In genomic region chr12:68584786-68585523, GRCm38 (mm10) we compare ENCODE assay signal across 12 mouse cellular contexts.
A peak's percentile ranks its signal among the peaks of the same experiment; 100 is the strongest.
DNase-seq lines count a peak whose midpoint lies in the region; ATAC-seq lines count a peak whose summit lies in the region.
"Had no signal": no experiment of that assay in that cellular context is flagged by ENCODE, and none has a peak within 500 bp of the region (broad histone marks: within the 10 kb centered on the region; RNA-seq: fewer than 3 reads in every experiment).

No protein-coding gene starts in this region.

- H3K36me3 ChIP-seq in heart, embryonic 10.5 days = no peaks in the 10 kb centered on the region
- H3K36me3 ChIP-seq in midbrain, embryonic 15.5 days (replicated peaks) = no peaks in the 10 kb centered on the region
- no peaks in the 10 kb centered on the region for H3K36me3 ChIP-seq in midbrain, embryonic 11.5 days (ENCODE audit: control insufficient read depth, insufficient read depth, low read length)
- H3K36me3 ChIP-seq in heart, embryonic 14.5 days (ENCODE audit: control insufficient read depth, insufficient read depth, low read length) = no peaks in the 10 kb centered on the region
- no peaks in the 10 kb centered on the region for H3K36me3 ChIP-seq in neural tube, embryonic 14.5 days (ENCODE audit: control insufficient read depth, insufficient read depth, low read length)
- H3K36me3 ChIP-seq: embryonic facial prominence, embryonic 13.5 days; liver, embryonic 13.5 days had no signal

- 39% methylated on average over 6 of the region's 6 CpGs for WGBS in heart, embryonic 10.5 days
- 56% methylated on average over 6 of the region's 6 CpGs for WGBS in midbrain, embryonic 15.5 days
- WGBS in midbrain, embryonic 11.5 days = 68% methylated on average over 6 of the region's 6 CpGs
- 15% methylated on average over 6 of the region's 6 CpGs for WGBS in heart, embryonic 14.5 days
- 49% methylated on average over 6 of the region's 6 CpGs for WGBS in neural tube, embryonic 14.5 days

- ATAC-seq in midbrain, embryonic 15.5 days (replicated peaks) = peak; percentile 54; the same call in 1 of the 2 replicates
- ATAC-seq in midbrain, embryonic 11.5 days (ENCODE audit: low FRiP score) = no peak
- ATAC-seq in heart, embryonic 14.5 days (ENCODE audit: insufficient number of reproducible peaks, insufficient read depth, low FRiP score, low read depth) = peak; percentile 77; the same call in 1 of the 2 replicates
- peak; percentile 41; the same call in 1 of the 2 replicates for ATAC-seq in neural tube, embryonic 14.5 days (ENCODE audit: low read depth)
- no peak for ATAC-seq in activated CD4-positive, CD25-positive, alpha-beta regulatory T cell, adult 4 months

- H3K27ac ChIP-seq in heart, embryonic 10.5 days = no peak overlapping the region
- no peak overlapping the region for H3K27ac ChIP-seq in midbrain, embryonic 15.5 days
- no peak overlapping the region for H3K27ac ChIP-seq in midbrain, embryonic 11.5 days (ENCODE audit: low read depth, low read length)
- H3K27ac ChIP-seq in heart, embryonic 14.5 days (replicated peaks in 1 of 2; ENCODE audit: control insufficient read depth in 1 of 2, insufficient read depth in 1 of 2, low read depth in 2 of 2, low read length in 2 of 2) = no peak overlapping the region; a peak in 1 of 4 replicates
- no peak overlapping the region; the same call in 1 of the 2 replicates for H3K27ac ChIP-seq in neural tube, embryonic 14.5 days (ENCODE audit: low read depth, low read length)
- H3K27ac ChIP-seq: embryonic facial prominence, embryonic 13.5 days; liver, embryonic 13.5 days had no signal

- H3K4me1 ChIP-seq in heart, embryonic 10.5 days = no peaks in the 10 kb centered on the region; the same call in 1 of the 2 replicates
- H3K4me1 ChIP-seq in midbrain, embryonic 15.5 days = no peaks in the 10 kb centered on the region
- H3K4me1 ChIP-seq in midbrain, embryonic 11.5 days (ENCODE audit: control insufficient read depth, insufficient read depth, low read length) = 0 out of 2 replicates have a peak, but pooled peaks cover 2% of the 10 kb centered on the region
- H3K4me1 ChIP-seq in heart, embryonic 14.5 days (ENCODE audit: control insufficient read depth in 2 of 2, insufficient read depth in 2 of 2, low read length in 2 of 2) = peaks cover 0 to 11% of the 10 kb centered on the region in 2 experiments; a peak in 3 of 4 replicates
- peaks cover 8% of the 10 kb centered on the region; the same call in 1 of the 2 replicates for H3K4me1 ChIP-seq in neural tube, embryonic 14.5 days (ENCODE audit: control insufficient read depth, insufficient read depth, low read length)
- H3K4me1 ChIP-seq: embryonic facial prominence, embryonic 13.5 days; liver, embryonic 13.5 days had no signal

- H3K4me3 ChIP-seq in heart, embryonic 10.5 days = no peak overlapping the region
- H3K4me3 ChIP-seq in midbrain, embryonic 15.5 days = no peak overlapping the region
- no peak overlapping the region for H3K4me3 ChIP-seq in midbrain, embryonic 11.5 days (ENCODE audit: low read depth, low read length)
- H3K4me3 ChIP-seq in heart, embryonic 14.5 days (ENCODE audit: control insufficient read depth in 1 of 2, insufficient read depth in 1 of 2, low read depth in 1 of 2, low read length in 2 of 2) = no peak overlapping the region
- H3K4me3 ChIP-seq in neural tube, embryonic 14.5 days (ENCODE audit: low read depth, low read length) = no peak overlapping the region
- H3K4me3 ChIP-seq: embryonic facial prominence, embryonic 13.5 days; liver, embryonic 13.5 days had no signal

- DNase-seq in heart, adult 11 months = peak; percentile 86
- no peak for DNase-seq in heart, embryonic 10.5 days (ENCODE audit: low spot score)
- DNase-seq in midbrain, embryonic 11.5 days (ENCODE audit: low spot score, missing footprints) = no peak
- no peak for DNase-seq in cerebellum, postnatal 10 days
- DNase-seq: cerebellum, adult 9-10 months; kidney, adult 2 months; liver, embryonic 13.5 days had no signal

- no peak overlapping the region for H3K9ac ChIP-seq in midbrain, embryonic 15.5 days
- H3K9ac ChIP-seq in midbrain, embryonic 11.5 days (ENCODE audit: low read length) = no peak overlapping the region
- no peak overlapping the region for H3K9ac ChIP-seq in heart, embryonic 14.5 days (ENCODE audit: low read length)
- no peak overlapping the region for H3K9ac ChIP-seq in neural tube, embryonic 14.5 days (replicated peaks; ENCODE audit: low read depth, low read length)
- H3K9ac ChIP-seq: embryonic facial prominence, embryonic 13.5 days; liver, embryonic 13.5 days had no signal

- no peaks in the 10 kb centered on the region for H3K9me3 ChIP-seq in heart, embryonic 10.5 days
- H3K9me3 ChIP-seq in midbrain, embryonic 15.5 days = no peaks in the 10 kb centered on the region
- H3K9me3 ChIP-seq in midbrain, embryonic 11.5 days (ENCODE audit: control insufficient read depth, low read length) = no peaks in the 10 kb centered on the region
- no peaks in the 10 kb centered on the region for H3K9me3 ChIP-seq in heart, embryonic 14.5 days (ENCODE audit: control insufficient read depth, low read length)
- H3K9me3 ChIP-seq in neural tube, embryonic 14.5 days (ENCODE audit: control insufficient read depth, low read length) = no peaks in the 10 kb centered on the region
- H3K9me3 ChIP-seq: embryonic facial prominence, embryonic 13.5 days; liver, embryonic 13.5 days had no signal

- H3K4me2 ChIP-seq in midbrain, embryonic 15.5 days = no peak overlapping the region
- H3K4me2 ChIP-seq in midbrain, embryonic 11.5 days = no peak overlapping the region
- no peak overlapping the region for H3K4me2 ChIP-seq in heart, embryonic 14.5 days (ENCODE audit: low read length)
- H3K4me2 ChIP-seq in neural tube, embryonic 14.5 days (ENCODE audit: low read depth, low read length) = no peak overlapping the region
- H3K4me2 ChIP-seq: embryonic facial prominence, embryonic 13.5 days; liver, embryonic 13.5 days had no signal

- no peaks in the 10 kb centered on the region for H3K27me3 ChIP-seq in heart, embryonic 10.5 days (ENCODE audit: insufficient read depth, poor library complexity, severe bottlenecking)
- no peaks in the 10 kb centered on the region for H3K27me3 ChIP-seq in midbrain, embryonic 15.5 days (replicated peaks)
- H3K27me3 ChIP-seq in midbrain, embryonic 11.5 days (ENCODE audit: control insufficient read depth, insufficient read depth, low read length) = no peaks in the 10 kb centered on the region
- H3K27me3 ChIP-seq in heart, embryonic 14.5 days (ENCODE audit: control insufficient read depth, insufficient read depth, low read length) = no peaks in the 10 kb centered on the region
- H3K27me3 ChIP-seq in neural tube, embryonic 14.5 days (ENCODE audit: control insufficient read depth, insufficient read depth, low read length) = no peaks in the 10 kb centered on the region
- H3K27me3 ChIP-seq: embryonic facial prominence, embryonic 13.5 days; liver, embryonic 13.5 days had no signal

Comparison
In these comparisons a context has a peak if more than half of its experiments do, and no peak if none do; other contexts are left out.
1. ATAC-seq: peak in midbrain, embryonic 15.5 days (single experiment), heart, embryonic 14.5 days (single experiment) and neural tube, embryonic 14.5 days (single experiment); none in midbrain, embryonic 11.5 days (single experiment) and activated CD4-positive, CD25-positive, alpha-beta regulatory T cell, adult 4 months (single experiment).